Mouse (Mus musculus) embryo, embryonic 11 days (tissue): ENCODE results near the gene Gm10722.
"Not testable (repeated sequence)": the region's sequence is repeated elsewhere in the genome, so short reads cannot be mapped to it uniquely, and the experiment has no call there.

Experiments
- DNase-seq: peaks from one replicate; pipeline ENCODE4 v3.0.0-alpha.2; 2015

Gm10722 gene

GRCm38 (mm10) chr9:3000445-3000972, at the start of gene Gm10722:
Gene Gm10722 (plus strand): TSS chr9:3000922.
- DNase-seq, result peak; percentile 28

DNA sequence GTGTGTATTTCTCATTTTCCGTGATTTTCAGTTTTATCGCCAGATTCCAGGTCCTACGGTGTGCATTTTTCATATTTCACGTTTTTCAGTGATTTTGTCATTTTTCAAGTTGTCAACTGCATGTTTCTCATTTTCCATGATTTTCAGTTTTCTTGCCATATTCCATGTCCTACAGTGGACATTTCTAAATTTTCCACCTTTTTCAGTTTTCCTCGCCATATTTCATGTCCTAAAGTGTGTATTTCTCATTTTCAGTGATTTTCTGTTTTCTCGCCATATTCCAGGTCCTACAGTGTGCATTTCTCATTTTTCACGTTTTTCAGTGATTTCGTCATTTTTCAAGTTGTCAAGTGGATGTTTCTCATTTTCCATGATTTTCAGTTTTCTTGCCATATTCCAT, 284 bp downstream of the Gm10722 start:
- DNase-seq, result not testable (repeated sequence)

DNA sequence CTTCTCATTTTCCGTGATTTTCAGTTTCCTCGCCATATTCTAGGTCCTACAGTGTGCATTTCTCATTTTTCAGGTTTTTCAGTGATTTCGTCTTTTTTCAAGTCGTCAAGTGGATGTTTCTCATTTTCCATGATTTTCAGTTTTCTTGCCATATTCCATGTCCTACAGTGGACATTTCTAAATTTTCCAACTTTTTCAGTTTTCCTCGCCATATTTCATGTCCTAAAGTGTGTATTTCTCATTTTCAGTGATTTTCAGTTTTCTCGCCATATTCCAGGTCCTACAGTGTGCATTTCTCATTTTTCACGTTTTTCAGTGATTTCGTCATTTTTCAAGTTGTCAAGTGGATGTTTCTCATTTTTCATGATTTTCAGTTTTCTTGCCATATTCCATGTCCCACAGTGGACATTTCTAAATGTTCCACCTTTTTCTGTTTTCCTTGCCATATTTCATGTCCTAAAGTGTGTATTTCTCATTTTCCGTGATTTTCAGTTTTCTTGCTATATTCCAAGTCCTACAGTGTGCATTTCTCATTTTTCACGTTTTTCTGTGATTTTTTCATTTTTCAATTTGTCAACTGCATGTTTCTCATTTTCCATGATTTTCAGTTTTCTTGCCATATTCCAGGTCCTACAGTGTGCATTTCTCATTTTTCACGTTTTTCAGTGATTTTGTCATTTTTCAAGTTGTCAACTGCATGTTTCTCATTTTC, 1.4 kb downstream of the Gm10722 start:
- DNase-seq, result peak; percentile 31

DNA sequence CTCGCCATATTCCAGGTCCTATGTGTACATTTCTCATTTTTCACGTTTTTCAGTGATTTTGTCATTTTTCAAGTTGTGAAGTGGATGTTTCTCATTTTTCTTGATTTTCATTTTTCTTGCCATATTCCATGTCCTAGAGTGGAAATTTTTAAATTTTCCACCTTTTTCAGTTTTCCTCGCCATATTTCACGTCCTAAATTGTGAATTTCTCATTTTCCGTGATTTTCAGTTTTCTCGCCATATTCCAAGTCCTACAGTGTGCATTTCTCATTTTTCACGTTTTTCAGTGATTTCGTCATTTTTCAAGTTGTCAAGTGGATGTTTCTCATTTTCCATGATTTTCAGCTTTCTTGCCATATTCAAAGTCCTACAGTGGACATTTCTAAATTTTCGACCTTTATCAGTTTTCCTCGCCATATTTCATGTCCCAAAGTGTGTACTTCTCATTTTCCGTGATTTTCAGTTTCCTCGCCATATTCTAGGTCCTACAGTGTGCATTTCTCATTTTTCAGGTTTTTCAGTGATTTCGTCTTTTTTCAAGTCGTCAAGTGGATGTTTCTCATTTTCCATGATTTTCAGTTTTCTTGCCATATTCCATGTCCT, 2.2 kb downstream of the Gm10722 start, which contains the start of gene Gm11168:
TSS of gene Gm11168 (plus strand) at position 553 of the 603 bp plus-strand sequence.
- not testable (repeated sequence) for DNase-seq

DNA sequence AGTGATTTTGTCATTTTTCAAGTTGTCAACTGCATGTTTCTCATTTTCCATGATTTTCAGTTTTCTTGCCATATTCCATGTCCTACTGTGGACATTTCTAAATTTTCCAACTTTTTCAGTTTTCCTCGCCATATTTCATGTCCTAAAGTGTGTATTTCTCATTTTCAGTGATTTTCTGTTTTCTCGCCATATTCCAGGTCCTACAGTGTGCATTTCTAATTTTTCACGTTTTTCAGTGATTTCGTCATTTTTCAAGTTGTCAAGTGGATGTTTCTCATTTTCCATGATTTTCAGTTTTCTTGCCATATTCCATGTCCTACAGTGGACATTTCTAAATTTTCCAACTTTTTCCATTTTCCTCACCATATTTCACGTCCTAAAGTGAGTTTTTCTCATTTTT, 5.5 kb downstream of the Gm10722 start:
- not testable (repeated sequence) for DNase-seq

- DNase-seq, result not testable (repeated sequence)
These were observed 5.9 kb downstream of the Gm10722 start for GRCm38 (mm10) chr9:3006636-3007035.

- peak; percentile 2 for DNase-seq
These were observed 6.5 kb downstream of the Gm10722 start for GRCm38 (mm10) chr9:3007272-3007671.

DNA sequence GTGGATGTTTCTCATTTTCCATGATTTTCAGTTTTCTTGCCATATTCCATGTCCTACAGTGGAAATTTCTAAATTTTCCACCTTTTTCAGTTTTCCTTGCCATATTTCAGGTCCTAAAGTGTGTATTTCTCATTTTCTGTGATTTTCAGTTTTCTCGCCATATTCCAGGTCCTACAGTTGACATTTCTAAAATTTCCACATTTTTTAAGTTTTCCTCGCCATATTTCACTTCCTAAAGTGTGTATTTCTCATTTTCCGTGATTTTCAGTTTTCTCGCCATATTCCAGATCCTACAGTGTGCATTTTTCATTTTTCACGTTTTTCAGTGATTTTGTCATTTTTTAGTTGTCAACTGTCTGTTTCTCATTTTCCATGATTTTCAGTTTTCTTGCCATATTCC, 8.6 kb downstream of the Gm10722 start:
- DNase-seq, result not testable (repeated sequence)

DNA sequence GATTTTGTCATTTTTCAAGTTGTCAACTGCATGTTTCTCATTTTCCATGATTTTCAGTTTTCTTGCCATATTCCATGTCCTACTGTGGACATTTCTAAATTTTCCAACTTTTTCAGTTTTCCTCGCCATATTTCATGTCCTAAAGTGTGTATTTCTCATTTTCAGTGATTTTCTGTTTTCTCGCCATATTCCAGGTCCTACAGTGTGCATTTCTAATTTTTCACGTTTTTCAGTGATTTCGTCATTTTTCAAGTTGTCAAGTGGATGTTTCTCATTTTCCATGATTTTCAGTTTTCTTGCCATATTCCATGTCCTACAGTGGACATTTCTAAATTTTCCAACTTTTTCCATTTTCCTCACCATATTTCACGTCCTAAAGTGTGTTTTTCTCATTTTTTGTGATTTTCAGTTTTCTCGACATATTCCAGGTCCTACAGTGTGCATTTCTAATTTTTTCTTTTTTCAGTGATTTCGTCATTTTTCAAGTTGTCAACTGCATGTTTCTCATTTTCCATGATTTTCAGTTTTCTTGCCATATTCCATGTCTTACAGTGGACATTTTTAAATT, 11.4 kb downstream of the Gm10722 start:
- not testable (repeated sequence) for DNase-seq

- not testable (repeated sequence) for DNase-seq
These were observed 12.1 kb downstream of the Gm10722 start, which contains the start of gene Gm10721 for GRCm38 (mm10) chr9:3012733-3013279. Gene Gm10721 (plus strand): TSS chr9:3013140.

DNA sequence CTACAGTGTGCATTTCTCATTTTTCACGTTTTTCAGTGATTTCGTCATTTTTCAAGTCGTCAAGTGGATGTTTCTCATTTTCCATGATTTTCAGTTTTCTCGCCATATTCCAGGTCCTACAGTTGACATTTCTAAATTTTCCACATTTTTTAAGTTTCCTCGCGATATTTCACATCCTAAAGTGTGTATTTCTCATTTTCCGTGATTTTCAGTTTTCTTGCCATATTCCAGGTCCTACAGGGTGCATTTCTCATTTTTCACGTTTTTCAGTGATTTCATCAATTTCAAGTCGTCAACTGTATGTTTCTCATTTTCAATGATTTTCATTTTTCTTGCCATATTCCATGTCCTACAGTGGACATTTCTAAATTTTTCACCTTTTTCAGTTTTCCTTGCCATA, 14.6 kb downstream of the Gm10722 start, which contains the start of gene Gm10720:
TSS of gene Gm10720 (plus strand) at position 301 of the 400 bp plus-strand sequence.
- not testable (repeated sequence) for DNase-seq

DNA sequence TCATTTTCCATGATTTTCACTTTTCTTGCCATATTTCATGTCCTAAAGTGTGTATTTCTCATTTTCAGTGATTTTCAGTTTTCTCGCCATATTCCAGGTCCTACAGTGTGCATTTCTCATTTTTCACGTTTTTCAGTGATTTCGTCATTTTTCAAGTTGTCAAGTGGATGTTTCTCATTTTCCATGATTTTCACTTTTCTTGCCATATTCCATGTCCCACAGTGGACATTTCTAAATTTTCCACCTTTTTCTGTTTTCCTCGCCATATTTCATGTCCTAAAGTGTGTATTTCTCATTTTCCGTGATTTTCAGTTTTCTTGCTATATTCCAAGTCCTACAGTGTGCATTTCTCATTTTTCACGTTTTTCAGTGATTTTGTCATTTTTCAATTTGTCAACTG, 15.2 kb downstream of the Gm10722 start:
- DNase-seq, result not testable (repeated sequence)

GRCm38 (mm10) chr9:3017108-3017507, 16.4 kb downstream of the Gm10722 start, which contains the start of gene Gm10719:
Gene Gm10719 (plus strand): TSS chr9:3017408.
- DNase-seq, result not testable (repeated sequence)

- DNase-seq, result not testable (repeated sequence)
These were observed 18.2 kb downstream of the Gm10722 start for GRCm38 (mm10) chr9:3018944-3019343.

DNA sequence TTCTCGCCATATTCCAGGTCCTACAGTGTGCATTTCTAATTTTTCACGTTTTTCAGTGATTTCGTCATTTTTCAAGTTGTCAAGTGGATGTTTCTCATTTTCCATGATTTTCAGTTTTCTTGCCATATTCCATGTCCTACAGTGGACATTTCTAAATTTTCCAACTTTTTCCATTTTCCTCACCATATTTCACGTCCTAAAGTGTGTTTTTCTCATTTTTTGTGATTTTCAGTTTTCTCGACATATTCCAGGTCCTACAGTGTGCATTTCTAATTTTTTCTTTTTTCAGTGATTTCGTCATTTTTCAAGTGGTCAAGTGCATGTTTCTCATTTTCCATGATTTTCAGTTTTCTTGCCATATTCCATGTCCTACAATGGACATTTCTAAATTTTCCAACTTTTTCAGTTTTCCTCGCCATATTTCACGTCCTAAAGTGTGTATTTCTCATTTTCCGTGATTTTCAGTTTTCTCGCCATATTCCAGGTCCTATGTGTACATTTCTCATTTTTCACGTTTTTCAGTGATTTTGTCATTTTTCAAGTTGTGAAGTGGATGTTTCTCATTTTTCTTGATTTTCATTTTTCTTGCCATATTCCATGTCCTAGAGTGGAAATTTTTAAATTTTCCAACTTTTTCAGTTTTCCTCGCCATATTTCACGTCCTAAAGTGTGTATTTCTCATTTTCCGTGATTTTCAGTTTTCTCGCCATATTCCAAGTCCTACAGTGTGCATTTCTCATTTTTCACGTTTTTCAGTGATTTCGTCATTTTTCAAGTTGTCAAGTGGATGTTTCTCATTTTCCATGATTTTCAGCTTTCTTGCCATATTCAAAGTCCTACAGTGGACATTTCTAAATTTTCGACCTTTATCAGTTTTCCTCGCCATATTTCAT, 19.4 kb downstream of the Gm10722 start:
- DNase-seq, result not testable (repeated sequence)

GRCm38 (mm10) chr9:3022316-3023008, 21.7 kb downstream of the Gm10722 start:
- peak; percentile 16 for DNase-seq

- not testable (repeated sequence) for DNase-seq
These were observed 22.7 kb downstream of the Gm10722 start, which contains the start of gene Gm10718 for GRCm38 (mm10) chr9:3023312-3023984. Gene Gm10718 (plus strand): TSS chr9:3023547.

- DNase-seq, result not testable (repeated sequence)
These were observed 23.4 kb downstream of the Gm10722 start for GRCm38 (mm10) chr9:3023985-3024648.

DNA sequence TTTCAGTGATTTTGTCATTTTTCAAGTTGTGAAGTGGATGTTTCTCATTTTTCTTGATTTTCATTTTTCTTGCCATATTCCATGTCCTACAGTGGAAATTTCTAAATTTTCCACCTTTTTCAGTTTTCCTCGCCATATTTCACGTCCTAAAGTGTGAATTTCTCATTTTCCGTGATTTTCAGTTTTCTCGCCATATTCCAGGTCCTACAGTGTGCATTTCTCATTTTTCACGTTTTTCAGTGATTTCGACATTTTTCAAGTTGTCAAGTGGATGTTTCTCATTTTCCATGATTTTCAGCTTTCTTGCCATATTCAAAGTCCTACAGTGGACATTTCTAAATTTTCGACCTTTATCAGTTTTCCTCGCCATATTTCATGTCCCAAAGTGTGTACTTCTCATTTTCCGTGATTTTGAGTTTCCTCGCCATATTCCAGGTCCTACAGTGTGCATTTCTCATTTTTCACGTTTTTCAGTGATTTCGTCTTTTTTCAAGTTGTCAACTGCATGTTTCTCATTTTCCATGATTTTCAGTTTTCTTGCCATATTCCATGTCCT, 24.3 kb downstream of the Gm10722 start, which contains the start of gene Gm10717:
TSS of gene Gm10717 (plus strand) at position 506 of the 556 bp plus-strand sequence.
- not testable (repeated sequence) for DNase-seq
